Mouse (Mus musculus): ENCODE data around the gene Mcoln1. TPM values are rescaled to one million over a fixed set of nuclear protein-coding genes. Genes with fewer than 3 reads are reported as not detected.

Mcoln1 gene
- polyA plus RNA-seq, 1 experiment from 2014 or later: 90.1 TPM

DNA sequence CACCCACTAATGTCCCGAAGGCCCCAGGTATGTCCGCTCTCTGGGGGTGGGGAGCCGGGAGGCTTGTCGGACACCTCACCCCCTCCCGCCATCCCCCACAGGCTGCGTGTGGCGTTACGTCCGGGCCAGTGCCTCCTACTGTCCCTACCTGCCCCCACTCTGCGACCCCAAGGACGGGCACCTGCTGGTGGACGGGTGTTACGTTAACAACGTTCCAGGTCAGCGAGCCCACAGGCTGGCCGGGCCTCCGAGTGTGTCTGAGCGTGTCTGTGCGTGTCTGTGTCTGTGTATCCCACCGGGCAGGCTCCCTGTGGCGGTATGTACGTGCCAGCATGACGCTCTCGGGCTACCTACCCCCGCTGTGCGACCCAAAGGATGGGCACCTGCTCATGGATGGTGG, 37.4 kb downstream of the Mcoln1 start:
- Histone ChIP-seq H3K27me3 (no peaks in the 10 kb centered on the region), H3K27ac (no peak overlapping the region), H3K4me3 (no peak overlapping the region), H3K36me3 (peaks cover 91% of the 10 kb centered on the region), H3K9me3 (no peaks in the 10 kb centered on the region), H3K4me1 (replicated peaks) (no peaks in the 10 kb centered on the region), H3K4me2 (no peak overlapping the region), H3K9ac (no peak overlapping the region)
- ATAC-seq (ENCODE audit: low FRiP score): no peak
- WGBS: 93% methylated on average over 26 of the region's 26 CpGs

GRCm38 (mm10) chr8:3539146-3539545, 38.9 kb downstream of the Mcoln1 start:
- Histone ChIP-seq H3K27me3 (no peaks in the 10 kb centered on the region), H3K27ac (no peak overlapping the region), H3K36me3 (peaks cover 94% of the 10 kb centered on the region), H3K4me3 (no peak overlapping the region), H3K9me3 (no peaks in the 10 kb centered on the region), H3K9ac (no peak overlapping the region), H3K4me2 (no peak overlapping the region), H3K4me1 (replicated peaks) (no peaks in the 10 kb centered on the region)
- 86% methylated on average over 7 of the region's 7 CpGs for WGBS
- ATAC-seq (ENCODE audit: low FRiP score): no peak

DNA sequence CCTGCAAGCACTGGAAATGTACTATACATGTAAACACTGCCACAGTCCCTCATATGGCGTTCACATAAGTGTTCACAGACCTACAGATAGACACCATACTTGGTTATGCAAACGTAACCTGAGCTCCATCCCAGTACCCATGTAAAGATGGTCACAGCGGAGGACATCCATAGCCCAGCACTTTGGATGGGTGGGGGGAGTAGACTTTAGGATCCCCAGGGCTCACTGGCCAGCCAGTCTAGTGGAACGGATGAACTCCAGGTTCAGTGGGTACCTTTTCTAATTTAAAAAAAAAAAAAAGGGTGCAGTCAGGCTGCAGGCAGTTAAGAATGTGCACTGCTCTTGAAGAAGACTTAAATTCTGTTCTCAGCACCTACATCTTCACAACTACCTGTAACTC, 39.8 kb downstream of the Mcoln1 start:
- H3K4me3 ChIP-seq: no peak overlapping the region
- ATAC-seq (ENCODE audit: low FRiP score): no peak
- WGBS: 97% methylated on average over 4 of the region's 4 CpGs
- H3K9me3 ChIP-seq: no peaks in the 10 kb centered on the region
- H3K9ac ChIP-seq: no peak overlapping the region
- H3K27ac ChIP-seq: no peak overlapping the region
- no peaks in the 10 kb centered on the region for H3K4me1 ChIP-seq (replicated peaks)
- H3K36me3 ChIP-seq: peaks cover 98% of the 10 kb centered on the region
- H3K4me2 ChIP-seq: no peak overlapping the region
- no peaks in the 10 kb centered on the region for H3K27me3 ChIP-seq

DNA sequence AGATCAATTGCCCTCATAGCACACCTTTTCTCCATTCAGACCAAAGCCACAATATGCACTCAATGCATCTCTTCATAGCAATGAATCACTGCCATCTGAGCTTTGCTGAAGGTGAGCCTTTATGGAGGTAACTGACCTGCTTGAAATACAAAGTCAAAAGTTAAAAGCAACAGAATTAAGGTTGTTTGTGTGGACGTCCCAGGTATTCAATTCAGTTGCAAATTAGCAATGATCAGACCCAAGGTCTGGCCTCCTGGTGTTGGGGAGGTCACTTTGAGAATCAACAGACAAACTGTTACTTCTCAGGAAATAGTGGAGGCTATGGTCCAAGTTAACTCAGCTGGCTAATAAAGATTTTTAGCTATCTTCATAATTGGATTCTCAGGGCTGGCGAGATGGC, 46.3 kb downstream of the Mcoln1 start:
- ATAC-seq (ENCODE audit: low FRiP score): no peak
- H3K36me3 ChIP-seq: peaks cover 46% of the 10 kb centered on the region
- H3K9ac ChIP-seq: no peak overlapping the region
- no peak overlapping the region for H3K4me2 ChIP-seq
- 95% methylated on average over 2 of the region's 2 CpGs for WGBS
- H3K4me1 ChIP-seq (replicated peaks): no peaks in the 10 kb centered on the region
- H3K9me3 ChIP-seq: no peaks in the 10 kb centered on the region
- no peak overlapping the region for H3K4me3 ChIP-seq
- no peak overlapping the region for H3K27ac ChIP-seq
- H3K27me3 ChIP-seq: no peaks in the 10 kb centered on the region

- 81% methylated on average over 1 of the region's 1 CpGs for WGBS
- H3K9ac ChIP-seq: no peak overlapping the region
- no peak for ATAC-seq (ENCODE audit: low FRiP score)
- H3K36me3 ChIP-seq: no peaks in the 10 kb centered on the region
- no peak overlapping the region for H3K4me3 ChIP-seq
- H3K4me1 ChIP-seq (replicated peaks): no peaks in the 10 kb centered on the region
- H3K9me3 ChIP-seq: no peaks in the 10 kb centered on the region
- no peaks in the 10 kb centered on the region for H3K27me3 ChIP-seq
- H3K4me2 ChIP-seq: no peak overlapping the region
- no peak overlapping the region for H3K27ac ChIP-seq
Observed at GRCm38 (mm10) chr8:3552240-3552639, 52.0 kb downstream of the Mcoln1 start.

GRCm38 (mm10) chr8:3556114-3556513, 55.9 kb downstream of the Mcoln1 start:
- Histone ChIP-seq H3K4me2 (no peak overlapping the region), H3K27me3 (no peaks in the 10 kb centered on the region), H3K36me3 (no peaks in the 10 kb centered on the region), H3K9ac (no peak overlapping the region), H3K9me3 (no peaks in the 10 kb centered on the region), H3K27ac (no peak overlapping the region), H3K4me1 (replicated peaks) (no peaks in the 10 kb centered on the region), H3K4me3 (no peak overlapping the region)
- 61% methylated on average over 4 of the region's 4 CpGs for WGBS
- peak; percentile 95 for ATAC-seq (ENCODE audit: low FRiP score)

Other genes with a start within 250 kb of the Mcoln1 start
- 54.5 and 56.1 TPM in 2 replicates for gene Insr, start 220.8 kb upstream of the Mcoln1 start, polyA plus RNA-seq (2015; fragmentation: Nextera tagmentation; extraction: Ambion mirVana)
- not detected in 2 replicates for gene A430078G23Rik, start 147.0 kb upstream of the Mcoln1 start, polyA plus RNA-seq (2015; fragmentation: Nextera tagmentation; extraction: Ambion mirVana)
- 10.0 and 12.0 TPM in 2 replicates for gene Arhgef18, start 107.5 kb upstream of the Mcoln1 start, polyA plus RNA-seq (2015; fragmentation: Nextera tagmentation; extraction: Ambion mirVana)
- 4.2 and 5.3 TPM in 2 replicates for gene Pex11g, start 32.8 kb upstream of the Mcoln1 start, polyA plus RNA-seq (2015; fragmentation: Nextera tagmentation; extraction: Ambion mirVana)
- gene Tex45, start 29.6 kb upstream of the Mcoln1 start, polyA plus RNA-seq (2015; fragmentation: Nextera tagmentation; extraction: Ambion mirVana): 0.30 and 0.54 TPM in 2 replicates
- gene Zfp358, start 7.3 kb upstream of the Mcoln1 start, polyA plus RNA-seq (2015; fragmentation: Nextera tagmentation; extraction: Ambion mirVana): 77.4 and 79.9 TPM in 2 replicates
- gene Pnpla6, start 14.9 kb downstream of the Mcoln1 start, polyA plus RNA-seq (2015; fragmentation: Nextera tagmentation; extraction: Ambion mirVana): 34.8 and 37.3 TPM in 2 replicates
- gene C330021F23Rik, start 67.5 kb downstream of the Mcoln1 start, polyA plus RNA-seq (2015; fragmentation: Nextera tagmentation; extraction: Ambion mirVana): 0.36 and 0.62 TPM in 2 replicates
- gene Camsap3, start 86.8 kb downstream of the Mcoln1 start, polyA plus RNA-seq (2015; fragmentation: Nextera tagmentation; extraction: Ambion mirVana): 37.0 and 38.2 TPM in 2 replicates
- 52.1 and 55.5 TPM in 2 replicates for gene Xab2, start 120.9 kb downstream of the Mcoln1 start, polyA plus RNA-seq (2015; fragmentation: Nextera tagmentation; extraction: Ambion mirVana)
- gene Pet100, start 121.1 kb downstream of the Mcoln1 start, polyA plus RNA-seq (2015; fragmentation: Nextera tagmentation; extraction: Ambion mirVana): 116 and 122 TPM in 2 replicates
- gene Pcp2, start 125.1 kb downstream of the Mcoln1 start, polyA plus RNA-seq (2015; fragmentation: Nextera tagmentation; extraction: Ambion mirVana): 0.23 and 0.45 TPM in 2 replicates
- 32.1 and 34.9 TPM in 2 replicates for gene Stxbp2, start 130.5 kb downstream of the Mcoln1 start, polyA plus RNA-seq (2015; fragmentation: Nextera tagmentation; extraction: Ambion mirVana)
- 0.16 and 0.65 TPM in 2 replicates for gene Retn, start 155.3 kb downstream of the Mcoln1 start, polyA plus RNA-seq (2015; fragmentation: Nextera tagmentation; extraction: Ambion mirVana)
- gene Mcemp1, start 165.3 kb downstream of the Mcoln1 start, polyA plus RNA-seq (2015; fragmentation: Nextera tagmentation; extraction: Ambion mirVana): 0.10 TPM in 1 of 2 replicates, not detected in the other
- gene Fcor, start 171.9 kb downstream of the Mcoln1 start, polyA plus RNA-seq (2015; fragmentation: Nextera tagmentation; extraction: Ambion mirVana): 14.6 and 16.8 TPM in 2 replicates
- gene Trappc5, start 175.8 kb downstream of the Mcoln1 start, polyA plus RNA-seq (2015; fragmentation: Nextera tagmentation; extraction: Ambion mirVana): 53.4 and 57.9 TPM in 2 replicates
- gene Fcer2a, start 193.7 kb downstream of the Mcoln1 start, polyA plus RNA-seq (2015; fragmentation: Nextera tagmentation; extraction: Ambion mirVana): 0.36 and 0.51 TPM in 2 replicates
- gene Clec4g, start 220.2 kb downstream of the Mcoln1 start, polyA plus RNA-seq (2015; fragmentation: Nextera tagmentation; extraction: Ambion mirVana): not detected in 2 replicates
- gene Cd209a, start 248.5 kb downstream of the Mcoln1 start, polyA plus RNA-seq (2015; fragmentation: Nextera tagmentation; extraction: Ambion mirVana): not detected in 2 replicates